10 mouse cellular contexts compared by ENCODE assay signal in genomic region chr14:71129771-71130211, GRCm38 (mm10).
A peak's percentile ranks its signal among the peaks of the same experiment; 100 is the strongest.
DNase-seq lines count a peak whose midpoint lies in the region; TF ChIP-seq lines count a peak whose summit lies in the region.
"Had no signal": no experiment of that assay in that cellular context is flagged by ENCODE, and none has a peak within 500 bp of the region (broad histone marks: within the 10 kb centered on the region; RNA-seq: fewer than 3 reads in every experiment).

No protein-coding gene starts in this region.

- TF ChIP-seq EP300 in heart, adult 2 months (IDR thresholded peaks at IDR 0.05; ENCODE audit: insufficient read depth, low read depth, low read length), result no peak

- intact Hi-C loops in heart, adult 2 months (cut with DNase I), result no loop called here

- peaks cover 4% of the 10 kb centered on the region; the same call in 1 of the 2 replicates for H3K4me1 ChIP-seq in heart, adult 2 months (ENCODE audit: control insufficient read depth, insufficient read depth, low read length)
- H3K4me1 ChIP-seq: embryonic facial prominence, embryonic 12.5 days had no signal

- 51% methylated on average over 4 of the region's 4 CpGs for WGBS in heart, adult 2 months

- no peak overlapping the region for H3K27ac ChIP-seq in heart, adult 2 months
- H3K27ac ChIP-seq: embryonic facial prominence, embryonic 12.5 days had no signal

- no peaks in the 10 kb centered on the region for H3K27me3 ChIP-seq in heart, adult 2 months (ENCODE audit: control insufficient read depth, insufficient read depth, low read length)
- H3K27me3 ChIP-seq: embryonic facial prominence, embryonic 12.5 days had no signal

- H3K36me3 ChIP-seq in heart, adult 2 months (ENCODE audit: control insufficient read depth, insufficient read depth, low read length), result no peaks in the 10 kb centered on the region
- H3K36me3 ChIP-seq: embryonic facial prominence, embryonic 12.5 days had no signal

- TF ChIP-seq POLR2A in heart, adult 2 months (IDR thresholded peaks at IDR 0.05; ENCODE audit: insufficient read depth, low read depth, low read length), result no peak

- H3K79me2 ChIP-seq in heart, adult 2 months (replicated peaks; ENCODE audit: control insufficient read depth, insufficient read depth, low read length), result no peaks in the 10 kb centered on the region

- no peak overlapping the region for H3K4me3 ChIP-seq in heart, adult 2 months
- H3K4me3 ChIP-seq: embryonic facial prominence, embryonic 12.5 days had no signal

- DNase-seq in kidney, postnatal 14 days, result peak; percentile 29
- DNase-seq in kidney, adult 8-10 months, result no peak
- peak; percentile 73 for DNase-seq in adrenal gland, postnatal 10 days
- peak; percentile 12 to 20 for DNase-seq in heart, adult 2 months
- DNase-seq in lung, postnatal 36 days, result peak; percentile 0
- no peak for DNase-seq in urinary bladder, postnatal 10 days (ENCODE audit: low spot score)
- DNase-seq in gastrocnemius, adult 8-10 months (ENCODE audit: low spot score in 2 of 2), result no peak
- DNase-seq in embryo, embryonic 10.5 days (ENCODE audit: low spot score), result no peak
- DNase-seq: layer of hippocampus, postnatal 36 days had no signal

- no peak for TF ChIP-seq CTCF in heart, adult 2 months (IDR thresholded peaks at IDR 0.05)

- no peak overlapping the region for H3K9ac ChIP-seq in heart, adult 2 months (ENCODE audit: low read depth, low read length)
- H3K9ac ChIP-seq: embryonic facial prominence, embryonic 12.5 days had no signal

Comparison
In these comparisons a context has a peak if more than half of its experiments do, and no peak if none do; other contexts are left out.
1. DNase-seq: peak in kidney, postnatal 14 days (single experiment), adrenal gland, postnatal 10 days (single experiment), heart, adult 2 months (2 of 2) and lung, postnatal 36 days (single experiment); none in kidney, adult 8-10 months (0 of 2), urinary bladder, postnatal 10 days (single experiment), gastrocnemius, adult 8-10 months (0 of 2) and embryo, embryonic 10.5 days (single experiment).